Mouse (Mus musculus): ENCODE results near the gene Eif2ak4.

DNA sequence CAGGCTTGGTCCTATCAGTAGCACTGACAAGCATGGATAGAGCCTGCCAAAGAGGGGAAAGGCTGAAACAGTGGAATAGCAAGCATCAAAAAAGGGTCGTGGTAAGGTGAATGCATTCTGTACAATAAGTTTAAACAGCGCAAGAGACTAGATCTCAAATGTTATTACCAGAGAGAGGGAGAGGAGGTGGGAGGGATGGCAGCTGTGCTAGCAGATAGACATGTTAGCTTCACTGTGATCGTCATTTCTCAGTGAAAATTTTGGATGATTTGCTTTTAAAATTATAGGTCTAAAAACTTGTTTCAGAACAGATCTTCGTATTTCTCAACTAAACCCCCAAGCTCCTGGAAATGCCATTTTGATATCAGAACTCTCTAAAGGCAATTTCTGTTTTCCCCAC is 54.3 kb downstream of the Eif2ak4 start:
- TF ChIP-seq POLR2A (IDR thresholded peaks at IDR 0.05; ENCODE audit: low read depth, low read length) = no peak
- TF ChIP-seq CTCF (IDR thresholded peaks at IDR 0.05; ENCODE audit: extremely low read depth, insufficient read depth, insufficient read length, insufficient replicate concordance) = no peak
